Mouse (Mus musculus) retina, postnatal 7 days (tissue): ENCODE measurements around the gene Vmp1.

Source experiments
- DNase-seq: peaks from one replicate; pipeline ENCODE4 v3.0.0-alpha.2; 2012; ENCODE audit warnings: low read depth, low spot score

Gene Vmp1

DNA sequence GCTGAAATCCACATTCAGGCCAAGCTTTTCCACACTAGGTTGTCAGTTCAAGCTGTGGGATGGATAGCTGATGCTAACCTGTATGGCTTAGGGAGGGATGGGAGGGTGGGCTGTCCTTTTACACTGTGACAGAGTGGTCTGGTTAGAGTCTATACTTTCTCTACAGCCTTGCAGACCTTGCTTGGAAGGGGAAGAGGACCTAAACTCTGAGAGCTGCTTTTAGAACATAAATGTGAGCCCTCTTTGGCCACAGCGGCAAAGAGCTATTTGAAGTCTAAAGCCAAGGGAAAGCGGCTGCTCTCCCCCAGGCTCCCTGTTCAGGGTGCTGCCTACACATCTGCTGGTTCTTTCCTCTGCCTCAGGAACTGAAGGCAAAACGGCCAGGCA lies 98.0 kb downstream of the Vmp1 start:
- DNase-seq = no peak

DNA sequence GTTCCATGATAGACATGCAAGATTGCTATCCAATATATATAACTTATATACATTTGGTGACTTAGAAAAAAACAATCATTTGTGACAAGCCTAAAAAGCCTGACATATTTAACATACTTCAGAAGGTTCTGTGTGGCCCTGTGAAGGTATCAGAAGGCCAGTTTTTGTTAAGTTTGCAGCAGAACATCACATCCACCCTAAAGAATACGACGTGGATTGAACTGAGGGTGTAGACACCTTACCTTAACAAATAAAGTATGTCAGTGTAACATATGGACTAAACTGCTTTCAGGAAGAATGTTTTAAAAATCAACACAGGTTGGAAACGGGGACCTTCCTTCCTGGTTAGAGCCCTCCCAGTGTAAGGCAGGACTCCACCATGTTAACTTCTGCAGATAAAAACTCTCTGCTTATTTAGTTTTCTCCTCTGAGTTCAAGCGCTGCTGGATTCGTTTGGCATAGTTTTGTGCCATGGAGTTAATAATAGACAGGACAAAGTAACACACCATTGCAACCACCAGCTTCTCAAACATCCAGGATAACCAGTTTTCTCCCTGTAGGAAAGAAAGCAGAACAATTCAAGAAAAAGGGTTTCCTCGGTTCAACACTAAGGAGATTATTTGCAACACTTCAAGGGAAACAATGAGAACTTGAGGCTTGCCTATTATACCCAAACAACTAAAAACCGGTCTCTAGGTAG lies 98.6 kb downstream of the Vmp1 start:
- no peak for DNase-seq

DNA sequence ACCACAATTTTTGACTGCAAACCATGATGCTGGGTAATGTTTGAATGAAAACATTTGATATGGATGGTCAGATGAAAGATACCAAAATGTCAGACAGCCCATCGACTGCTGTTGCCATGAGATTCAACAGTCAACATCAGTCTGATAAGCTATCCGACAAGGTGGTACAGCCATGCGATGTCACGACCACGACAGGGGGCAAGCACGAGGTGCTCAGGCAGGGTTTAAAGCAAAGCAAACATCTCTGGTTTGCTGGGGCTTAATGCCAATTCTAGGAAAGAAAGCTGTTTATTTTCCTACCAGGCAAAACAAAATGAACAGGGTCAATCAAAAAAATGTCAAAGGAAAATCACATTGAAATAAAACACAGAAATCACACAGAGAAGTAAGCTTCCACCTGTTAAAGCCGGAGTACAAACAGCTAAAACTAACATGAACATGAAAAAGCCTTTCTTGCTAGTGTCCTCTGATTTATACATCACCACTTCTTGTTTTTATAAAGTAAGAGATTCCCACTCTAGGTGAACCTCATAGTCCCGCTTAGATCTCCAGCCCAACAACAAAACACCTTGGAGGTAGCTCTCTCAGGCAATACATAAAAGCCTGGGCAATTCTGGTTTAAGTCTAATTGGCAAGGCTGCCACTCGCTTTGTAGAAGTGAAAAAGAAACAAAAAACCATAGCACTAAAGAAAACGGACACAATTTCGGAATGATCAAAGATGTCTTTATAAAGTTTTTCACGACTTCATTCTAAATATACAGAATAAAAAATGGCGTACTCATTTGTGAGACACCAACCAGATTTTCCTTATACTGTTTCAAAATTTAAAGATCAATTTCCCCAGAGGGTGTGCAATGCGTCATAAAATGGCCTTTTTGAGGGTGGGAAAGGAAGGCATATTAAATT lies 99.4 kb downstream of the Vmp1 start:
- no peak for DNase-seq

DNA sequence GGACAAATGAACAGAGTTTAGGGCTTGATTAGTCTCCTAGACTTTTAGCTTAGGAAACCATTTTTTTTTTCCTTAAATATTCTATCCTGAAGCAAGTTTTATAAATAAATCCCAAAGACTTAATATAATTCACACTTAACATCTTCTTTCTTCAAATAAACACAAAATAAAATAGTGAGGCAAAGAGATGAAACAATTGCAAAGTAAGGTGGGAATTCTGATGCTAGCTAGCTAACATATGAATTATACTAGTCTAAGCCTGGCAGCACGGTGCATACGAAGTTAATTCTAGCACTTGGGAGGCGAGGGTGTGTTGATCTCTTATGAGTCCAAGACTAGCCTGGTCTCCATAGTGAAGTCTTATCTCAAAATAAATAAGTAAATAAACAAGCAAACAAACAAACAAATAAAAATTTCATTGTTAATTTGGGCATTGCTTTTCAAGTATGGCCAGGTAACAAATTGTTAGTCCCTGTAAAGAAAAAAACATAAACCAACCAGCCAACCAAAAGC lies 100.3 kb downstream of the Vmp1 start:
- DNase-seq = no peak

DNA sequence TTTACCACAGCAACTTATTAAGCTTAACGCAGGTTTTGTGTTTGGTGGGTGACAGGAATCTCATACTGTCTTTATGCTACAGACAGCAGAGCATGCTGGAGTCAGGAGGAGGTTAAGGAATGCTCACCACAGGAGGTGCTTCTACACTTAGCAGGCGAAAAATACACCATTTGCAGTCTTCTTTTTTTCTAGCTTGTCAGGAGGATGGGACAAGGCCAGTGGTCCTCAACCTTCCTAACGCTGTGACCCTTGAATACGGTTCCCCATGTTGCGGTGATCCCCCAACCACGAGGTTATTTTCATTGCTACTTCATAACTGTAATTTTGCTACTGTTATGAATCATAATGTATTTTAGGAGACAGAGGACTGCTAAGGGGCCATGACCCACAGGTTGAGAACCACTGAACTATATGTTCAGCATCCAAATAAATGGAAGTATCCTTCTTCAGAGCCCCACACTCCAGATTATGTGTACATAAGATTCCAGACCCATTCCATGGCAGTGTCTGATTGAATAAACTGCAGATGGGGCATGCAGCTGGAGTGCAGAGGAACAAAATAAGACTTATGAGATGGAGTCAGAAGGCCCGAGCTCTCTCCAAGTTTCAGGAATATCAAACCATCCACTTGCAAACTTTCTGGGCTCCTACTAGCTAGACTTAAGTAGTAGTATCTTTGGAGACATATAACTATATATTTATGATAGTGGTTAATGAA lies 100.9 kb downstream of the Vmp1 start:
- no peak for DNase-seq

DNA sequence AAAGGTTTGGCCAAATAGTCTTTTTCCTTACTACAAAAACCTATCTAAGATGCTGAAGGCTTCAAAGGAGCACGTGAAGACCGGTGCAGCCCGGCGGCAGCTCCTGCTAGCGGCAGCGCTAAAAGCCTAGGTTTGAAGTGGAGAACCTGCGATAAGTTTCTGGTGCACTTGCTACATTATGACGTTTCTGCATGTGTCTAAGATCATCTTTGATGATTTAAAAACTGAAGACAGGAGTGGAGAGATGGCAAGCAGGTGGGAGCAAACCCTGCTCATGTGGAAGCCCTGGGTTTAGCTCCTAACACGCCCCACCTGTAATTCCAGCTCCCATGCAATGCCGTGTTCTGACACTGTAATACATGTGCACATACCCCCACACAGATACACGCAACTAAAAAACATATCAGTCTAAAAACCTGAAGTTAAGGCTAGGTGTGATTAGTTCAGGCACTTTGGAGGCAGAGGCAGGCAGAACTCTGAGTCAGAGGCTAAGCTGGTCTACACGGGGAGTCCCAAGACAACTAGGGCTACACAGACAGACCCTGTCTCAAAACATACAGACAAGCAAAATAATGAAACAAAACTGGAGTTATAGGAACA lies 101.6 kb downstream of the Vmp1 start:
- no peak for DNase-seq

DNA sequence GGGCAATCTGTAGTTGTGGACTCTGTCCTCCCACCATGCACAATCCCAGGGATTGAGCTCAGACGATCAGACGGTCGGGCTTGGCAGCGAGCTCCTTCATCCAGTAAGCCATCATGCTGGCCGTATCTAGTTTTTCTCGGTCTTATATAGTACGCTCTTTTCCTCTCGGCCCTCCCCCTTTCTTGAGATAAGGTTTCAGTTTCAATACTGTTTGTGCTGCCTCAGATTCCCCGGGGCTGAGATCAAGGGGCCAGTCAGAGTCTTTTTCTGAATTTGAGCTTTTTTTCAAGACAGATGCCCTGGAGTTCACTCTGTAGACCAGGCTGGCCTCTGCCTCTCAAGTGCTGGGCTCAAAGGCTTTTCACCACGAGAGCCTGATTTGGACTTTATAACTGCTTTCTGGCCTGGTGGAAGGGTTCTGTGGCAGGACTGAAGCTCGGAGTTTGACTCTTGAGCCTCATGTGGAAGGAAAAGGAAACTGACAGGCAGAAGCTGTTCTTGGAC lies 102.3 kb downstream of the Vmp1 start:
- no peak for DNase-seq

DNA sequence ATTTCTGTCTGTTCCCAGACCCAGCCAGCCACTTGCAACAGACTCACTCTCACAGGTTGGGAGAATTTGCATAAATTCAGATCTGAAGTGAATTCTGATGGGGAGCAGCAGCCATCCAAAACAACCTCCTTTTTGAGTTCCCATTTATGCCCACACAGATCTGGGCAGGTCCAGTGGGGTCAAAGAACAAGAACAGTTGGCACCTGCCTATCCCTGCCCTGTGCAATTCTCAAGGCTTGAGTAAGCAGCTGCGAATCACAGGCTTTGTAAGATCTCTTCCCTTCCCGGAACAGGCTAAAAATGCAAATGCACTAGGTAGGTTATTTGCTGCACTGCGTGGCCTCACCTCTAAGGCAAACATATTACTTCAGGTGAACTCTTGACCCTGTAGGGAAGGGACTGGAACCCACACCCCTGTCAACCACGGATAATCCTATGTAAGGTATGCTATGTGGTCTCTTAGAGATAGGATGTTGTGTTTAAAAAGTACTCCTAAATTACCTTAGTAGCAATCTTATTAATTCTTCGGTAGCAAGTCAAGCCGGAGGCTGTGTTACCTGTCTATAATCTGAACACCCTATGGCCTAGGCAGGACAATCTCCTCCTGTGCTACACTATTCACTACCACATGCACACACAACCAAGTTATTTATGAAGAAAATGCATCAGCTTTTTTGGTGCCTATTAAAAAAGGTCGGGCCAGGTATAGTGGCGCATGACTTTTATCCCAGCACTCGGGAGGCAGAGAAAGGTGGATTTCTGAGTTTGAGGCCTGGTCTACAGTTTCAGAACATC lies 103.1 kb downstream of the Vmp1 start:
- no peak for DNase-seq

DNA sequence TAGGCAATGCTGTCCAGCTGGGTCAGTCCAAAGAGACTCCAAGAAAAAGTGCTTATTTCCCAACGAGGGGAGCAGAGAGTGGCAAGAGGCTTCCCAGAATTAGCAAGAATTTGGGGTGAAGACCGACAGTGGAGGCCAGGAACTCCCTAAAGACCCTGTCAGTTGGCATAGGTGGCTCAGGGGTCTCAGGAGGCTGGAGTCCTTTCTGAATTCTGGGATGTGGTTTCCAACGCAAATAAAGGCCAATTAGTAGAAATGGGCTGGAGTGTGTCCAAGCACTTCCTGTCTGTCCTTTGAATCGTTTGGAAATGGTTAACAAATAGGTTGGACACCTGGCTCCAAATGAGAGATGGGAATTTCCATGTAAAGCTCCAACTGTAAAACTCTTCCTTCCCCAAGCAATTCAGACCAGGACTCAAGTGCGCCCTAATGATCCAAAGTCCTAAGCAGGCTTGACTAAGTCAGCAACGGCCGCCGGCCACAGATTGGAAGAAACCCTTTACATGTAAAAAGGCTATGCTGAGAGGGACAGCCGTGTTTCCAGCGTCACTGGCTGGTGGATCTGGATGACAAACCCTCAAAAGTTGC lies 103.8 kb downstream of the Vmp1 start:
- no peak for DNase-seq

DNA sequence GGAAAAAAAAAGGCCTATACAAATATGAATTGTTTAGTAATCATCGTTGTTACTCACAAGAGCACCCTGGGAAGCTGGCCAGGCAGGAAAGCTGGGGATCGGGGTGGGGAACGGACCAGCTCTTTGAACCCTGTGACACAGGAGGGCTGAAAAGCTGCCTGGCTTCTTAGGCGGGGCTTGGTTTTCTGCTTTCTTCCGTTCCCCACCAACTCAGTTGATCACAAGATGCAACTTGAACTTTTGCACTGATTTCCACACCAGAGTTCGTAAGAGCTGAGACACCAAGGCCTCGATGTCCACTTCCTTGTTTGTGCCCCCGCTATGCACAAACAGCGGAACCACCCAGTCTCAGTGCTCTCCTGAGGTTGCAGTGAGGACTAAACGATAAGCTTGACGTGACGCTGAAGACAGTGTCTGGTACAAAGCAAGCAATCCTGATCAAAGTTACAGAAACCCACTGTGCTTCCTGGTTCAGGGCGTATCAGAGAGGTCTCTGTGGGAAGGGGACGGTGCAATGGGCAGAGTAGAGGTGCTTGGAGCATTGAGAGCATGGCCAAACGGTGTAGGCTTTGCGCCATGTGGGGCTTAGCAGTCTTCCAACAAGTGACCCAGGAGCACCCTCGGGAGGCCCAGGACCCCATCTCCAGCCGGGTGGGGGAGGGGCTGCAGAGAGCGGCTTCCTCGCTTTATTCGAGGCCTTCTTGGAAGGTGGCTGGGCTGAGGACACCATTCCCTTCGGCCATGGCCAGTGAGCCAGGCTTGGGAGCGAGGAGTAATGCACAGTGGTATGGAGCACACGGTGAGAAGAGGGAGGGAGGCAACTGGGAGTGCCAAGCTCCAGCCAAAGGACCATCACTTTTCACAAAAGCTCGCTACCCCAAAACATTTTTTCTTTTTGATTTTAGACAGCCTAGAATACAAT lies 104.6 kb downstream of the Vmp1 start:
- DNase-seq = no peak

DNA sequence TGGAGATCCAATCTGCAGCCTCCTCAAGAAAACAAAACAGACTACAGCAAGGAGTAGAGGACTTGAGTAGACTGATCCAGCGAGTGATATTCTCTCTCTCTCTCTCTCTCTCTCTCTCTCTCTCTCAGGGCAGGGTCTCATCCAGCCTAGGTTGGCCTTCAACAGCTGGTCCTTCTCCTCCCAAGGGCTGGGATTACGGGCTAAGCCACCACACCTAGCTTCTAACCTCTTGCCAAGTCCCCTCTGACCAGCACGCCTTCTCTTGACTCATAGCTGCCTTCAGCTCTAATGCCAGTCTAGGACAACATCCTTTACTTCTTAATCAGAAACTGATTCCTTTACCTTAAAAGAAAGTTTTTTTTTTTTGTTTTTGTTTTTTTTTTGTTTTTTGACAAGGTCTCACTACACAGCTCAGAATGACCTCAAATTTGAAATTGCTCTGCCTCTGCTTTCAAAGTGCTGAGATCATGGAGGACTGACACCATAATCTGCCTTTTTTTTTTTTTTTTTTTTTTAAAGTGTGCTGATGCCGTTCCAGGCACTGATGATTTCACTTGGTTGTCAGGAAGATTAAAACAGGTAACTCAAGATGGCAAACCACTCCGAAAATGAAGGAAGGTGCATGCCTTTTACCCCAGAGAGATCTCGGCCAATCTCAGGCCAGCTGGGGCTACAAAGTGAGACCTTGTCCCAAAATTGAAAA lies 105.4 kb downstream of the Vmp1 start:
- no peak for DNase-seq

DNA sequence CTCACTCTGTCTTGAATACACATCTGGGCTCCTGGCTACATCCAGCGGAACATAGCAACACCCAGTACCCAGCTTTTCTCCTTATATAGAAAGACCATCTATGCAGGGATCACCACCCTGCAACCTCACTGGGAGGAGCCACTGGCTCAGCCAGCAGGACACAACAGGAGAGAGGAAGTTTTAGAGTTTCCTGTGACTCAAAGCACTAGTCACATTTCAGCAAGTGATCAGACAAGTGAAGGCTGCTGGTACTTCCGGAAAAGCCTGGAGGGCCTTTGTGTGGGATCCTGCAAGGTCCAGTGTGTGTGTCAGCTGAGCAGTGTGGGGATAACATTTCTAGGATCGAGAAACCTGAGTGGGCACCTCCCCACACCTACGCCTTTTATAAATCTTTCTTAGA lies 106.4 kb downstream of the Vmp1 start:
- no peak for DNase-seq

DNA sequence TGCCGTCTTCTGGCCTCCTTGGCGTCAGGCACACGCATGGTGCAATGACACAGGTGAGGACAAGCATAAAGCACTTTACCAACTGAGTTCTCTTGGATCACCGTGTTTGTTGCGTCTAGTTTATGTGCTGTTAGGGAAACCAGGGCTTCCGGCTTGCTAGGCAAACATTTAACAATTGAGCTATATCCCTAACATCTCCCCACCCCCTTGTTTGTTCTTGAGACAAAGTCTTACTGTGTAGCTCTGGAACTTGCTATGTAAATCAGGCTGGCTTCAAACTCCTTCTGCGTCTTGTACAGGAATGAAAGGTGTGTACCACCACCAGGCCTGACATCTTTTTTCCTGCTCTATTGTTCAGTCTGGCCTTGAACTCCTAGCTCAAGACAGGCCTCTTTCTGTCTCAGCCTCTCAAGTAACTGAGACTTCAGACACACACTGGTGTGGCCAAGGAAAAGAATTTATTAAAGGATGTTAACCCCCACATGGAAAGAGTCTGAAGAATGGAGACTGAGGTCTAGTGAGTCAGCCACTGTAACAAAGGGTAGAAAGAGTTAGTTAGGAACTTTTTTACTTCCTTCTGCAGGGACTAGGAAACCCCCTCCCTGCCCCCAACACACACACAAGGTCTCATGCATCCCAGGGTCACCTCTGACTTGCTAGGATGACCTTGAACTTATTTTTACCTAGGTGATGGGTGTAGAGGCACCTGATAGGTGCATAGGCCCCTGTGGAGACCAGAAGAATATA lies 107.8 kb downstream of the Vmp1 start:
- no peak for DNase-seq

DNA sequence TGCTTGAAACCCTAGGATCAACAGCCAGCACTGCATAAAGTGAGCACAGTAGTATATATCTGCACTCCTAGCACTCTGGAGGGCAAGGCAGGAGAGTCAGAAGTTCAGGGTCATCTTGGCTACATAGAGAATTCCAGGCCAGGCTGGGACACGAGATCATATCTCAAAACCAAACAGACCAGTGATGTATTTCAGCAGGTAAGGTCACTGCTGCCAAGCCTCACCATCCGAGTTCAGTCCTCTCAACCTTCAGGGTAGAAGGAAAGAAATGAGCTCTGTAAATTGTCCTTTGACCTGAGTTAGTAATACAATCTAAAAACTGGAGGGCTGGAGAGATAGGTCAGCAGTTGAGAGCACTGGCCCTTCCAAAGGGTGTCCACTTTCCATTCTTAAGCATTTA lies 109.2 kb downstream of the Vmp1 start:
- DNase-seq = no peak

DNA sequence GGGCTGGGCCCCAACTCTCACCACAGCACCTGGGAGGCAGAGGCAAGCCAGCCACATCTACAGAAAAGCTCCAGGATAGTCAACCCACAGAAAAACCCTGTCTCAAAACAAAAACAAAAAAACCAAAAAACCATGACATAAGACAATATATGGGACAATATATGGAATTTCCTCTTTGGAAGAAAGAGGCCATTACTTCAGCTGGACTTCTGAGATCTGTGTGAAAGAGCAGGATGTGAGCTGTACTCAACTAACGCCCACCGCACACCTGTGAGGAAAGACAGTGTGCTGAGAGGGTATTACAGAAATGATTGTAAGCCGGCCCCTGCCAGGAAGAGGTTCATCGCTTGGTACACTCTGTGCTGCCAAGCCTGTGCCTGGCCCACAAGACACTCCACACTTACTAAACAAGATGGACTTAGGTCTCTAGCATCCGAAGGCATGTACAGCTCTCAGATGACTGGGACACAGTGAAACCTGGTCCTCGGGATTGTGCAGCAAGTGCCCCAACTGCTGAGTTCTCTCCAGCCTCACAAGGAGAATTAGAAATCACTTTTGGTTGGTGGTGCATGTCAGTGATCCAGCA lies 109.9 kb downstream of the Vmp1 start:
- no peak for DNase-seq

DNA sequence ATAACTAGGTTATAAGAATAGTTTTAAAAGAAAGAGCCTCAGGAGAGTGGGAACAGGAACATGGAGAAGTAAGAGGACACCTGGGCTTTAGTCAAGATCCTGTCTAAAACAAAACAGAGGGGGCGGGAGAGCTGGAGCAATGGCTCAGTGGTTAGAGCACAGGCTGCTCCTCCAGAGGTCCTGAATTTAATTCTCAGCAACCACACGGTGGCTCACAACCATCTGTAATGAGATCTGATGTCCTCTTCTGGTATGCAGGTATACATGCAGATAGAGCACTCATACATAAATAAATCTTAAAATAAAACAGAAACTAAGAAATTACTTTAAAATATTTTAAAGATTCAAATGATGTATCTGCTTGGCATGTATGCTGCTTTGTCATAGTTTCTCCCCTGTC lies 111.0 kb downstream of the Vmp1 start:
- no peak for DNase-seq

DNA sequence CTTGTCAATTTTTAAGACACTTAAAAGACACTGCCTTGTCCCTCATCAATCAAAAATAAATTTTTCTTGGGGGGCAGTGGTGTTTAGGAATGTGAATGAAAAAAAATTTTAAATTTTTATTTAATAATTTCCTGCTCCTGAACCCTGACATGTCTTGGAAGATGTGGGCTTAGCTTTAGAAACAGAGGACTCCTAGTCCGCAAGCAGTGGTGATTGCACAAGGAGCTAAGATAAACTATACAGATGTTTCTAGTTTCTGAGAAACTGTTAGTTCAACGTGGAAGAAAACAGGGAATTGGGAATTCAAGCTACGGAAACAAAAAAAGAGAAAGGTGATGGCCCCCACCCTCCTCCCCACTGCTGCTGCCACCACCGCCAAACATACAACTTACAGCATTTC lies 111.8 kb downstream of the Vmp1 start:
- DNase-seq = no peak
